Mouse (Mus musculus) gastrocnemius, postnatal 4 days (tissue): ENCODE data around the gene Eps8l3. TPM values are rescaled to one million over a fixed set of nuclear protein-coding genes. Genes with fewer than 3 reads are reported as not detected.

Experiments used
- DNase-seq, 2 experiments: peaks; one replicate each; pipeline ENCODE4 v3.0.0; 2021 to 2022; ENCODE audit warnings: low spot score in 2 of 2, mixed read lengths in 2 of 2
- long read RNA-seq, 2 experiments: library from polyadenylated mRNA; stranded (forward); transcript quantifications; one replicate each; pipeline ENCODE4 v2.0.0; 2021
- total RNA-seq, 2 experiments: library from RNA; stranded (reverse); gene quantifications; 2 replicates each; pipeline ENCODE4 v1.2.3; 2021

Eps8l3 gene
- total RNA-seq: not detected
- long read RNA-seq, experiment 1: 0 reads
- long read RNA-seq, experiment 2: 0 reads

GRCm38 (mm10) chr3:107877005-107877404, at the start of gene Eps8l3:
Gene Eps8l3 (plus strand): TSS chr3:107877229.
- no peak for DNase-seq

- DNase-seq: no peak
Measured at GRCm38 (mm10) chr3:107827873-107828405, 49.1 kb upstream of the Eps8l3 start.

GRCm38 (mm10) chr3:107828518-107828917, 48.5 kb upstream of the Eps8l3 start:
- no peak for DNase-seq

- no peak for DNase-seq
Measured at GRCm38 (mm10) chr3:107828997-107829396, 48.0 kb upstream of the Eps8l3 start.

- DNase-seq: peak in 1 of 2 experiments; percentile 57
Measured at GRCm38 (mm10) chr3:107829625-107830024, 47.4 kb upstream of the Eps8l3 start.

- no peak for DNase-seq
Measured at GRCm38 (mm10) chr3:107831875-107832554, 45.0 kb upstream of the Eps8l3 start.

GRCm38 (mm10) chr3:107832645-107833044, 44.4 kb upstream of the Eps8l3 start:
- no peak for DNase-seq

- DNase-seq: no peak
Measured at GRCm38 (mm10) chr3:107833370-107833769, 43.7 kb upstream of the Eps8l3 start.

- no peak for DNase-seq
Measured at GRCm38 (mm10) chr3:107833872-107834341, 43.1 kb upstream of the Eps8l3 start.

- DNase-seq: no peak
Measured at GRCm38 (mm10) chr3:107835301-107835700, 41.7 kb upstream of the Eps8l3 start.

GRCm38 (mm10) chr3:107839855-107840254, 37.2 kb upstream of the Eps8l3 start:
- DNase-seq: no peak

- DNase-seq: no peak
Measured at GRCm38 (mm10) chr3:107840855-107841254, 36.2 kb upstream of the Eps8l3 start.

GRCm38 (mm10) chr3:107841370-107841769, 35.7 kb upstream of the Eps8l3 start:
- peak; percentile 55 to 72 for DNase-seq

GRCm38 (mm10) chr3:107843406-107843805, 33.6 kb upstream of the Eps8l3 start:
- no peak for DNase-seq

- DNase-seq: no peak
Measured at GRCm38 (mm10) chr3:107844001-107844400, 33.0 kb upstream of the Eps8l3 start.

GRCm38 (mm10) chr3:107844499-107844898, 32.5 kb upstream of the Eps8l3 start:
- DNase-seq: no peak

- no peak for DNase-seq
Measured at GRCm38 (mm10) chr3:107846175-107846574, 30.9 kb upstream of the Eps8l3 start.

GRCm38 (mm10) chr3:107846835-107847234, 30.2 kb upstream of the Eps8l3 start:
- DNase-seq: no peak

- no peak for DNase-seq
Measured at GRCm38 (mm10) chr3:107848126-107848525, 28.9 kb upstream of the Eps8l3 start.

GRCm38 (mm10) chr3:107849000-107849692, 27.9 kb upstream of the Eps8l3 start:
- DNase-seq: no peak

GRCm38 (mm10) chr3:107849693-107850031, 27.4 kb upstream of the Eps8l3 start:
- DNase-seq: no peak

- DNase-seq: peak; percentile 55 to 77
Measured at GRCm38 (mm10) chr3:107850418-107851031, 26.5 kb upstream of the Eps8l3 start.
